Mouse (Mus musculus): Measurements from ENCODE around the gene Ifitm5. TPM values are rescaled to one million over a fixed set of nuclear protein-coding genes. Genes with fewer than 3 reads are reported as not detected.

Gene Ifitm5
- polyA plus RNA-seq, 1 experiment from 2014 or later: 1.6 TPM

- Histone ChIP-seq H3K36me3 (ENCODE audit: insufficient read depth, low read length) (no peaks in the 10 kb centered on the region), H3K4me1 (ENCODE audit: insufficient read depth, low read depth, low read length) (peaks cover 5% of the 10 kb centered on the region; the same call in 1 of the 2 replicates), H3K27ac (ENCODE audit: low read length) (0 out of 2 replicates have a peak within 1 kb of the TSS, but pooled peaks have one; percentile 22), H3K27me3 (replicated peaks; ENCODE audit: insufficient read depth, low read length) (no peaks in the 10 kb centered on the region), H3K9ac (replicated peaks; ENCODE audit: low read depth) (no peak within 1 kb of the TSS), H3K9me3 (ENCODE audit: low read length) (no peaks in the 10 kb centered on the region), H3K4me2 (replicated peaks; ENCODE audit: low read depth, low read length) (peak within 1 kb of the TSS; percentile 43; the same call in 1 of the 2 replicates), H3K4me3 (ENCODE audit: low read depth, low read length) (peak within 1 kb of the TSS; percentile 26)
- ATAC-seq: no peak
- no peak for DNase-seq (ENCODE audit: low spot score)
- TF ChIP-seq CTCF (IDR thresholded peaks at IDR 0.05): no peak
- TF ChIP-seq EP300 (IDR thresholded peaks at IDR 0.05): no peak
- WGBS: 88% methylated on average over 4 of the region's 4 CpGs
Measured at GRCm38 (mm10) chr7:140966921-140967320, 16.8 kb upstream of the Ifitm5 start, which contains the start of gene Ifitm1. TSS of gene Ifitm1 (plus strand) at chr7:140967221.

GRCm38 (mm10) chr7:140962733-140963132 lies 12.6 kb upstream of the Ifitm5 start:
- WGBS: 82% methylated on average over 2 of the region's 2 CpGs

DNA sequence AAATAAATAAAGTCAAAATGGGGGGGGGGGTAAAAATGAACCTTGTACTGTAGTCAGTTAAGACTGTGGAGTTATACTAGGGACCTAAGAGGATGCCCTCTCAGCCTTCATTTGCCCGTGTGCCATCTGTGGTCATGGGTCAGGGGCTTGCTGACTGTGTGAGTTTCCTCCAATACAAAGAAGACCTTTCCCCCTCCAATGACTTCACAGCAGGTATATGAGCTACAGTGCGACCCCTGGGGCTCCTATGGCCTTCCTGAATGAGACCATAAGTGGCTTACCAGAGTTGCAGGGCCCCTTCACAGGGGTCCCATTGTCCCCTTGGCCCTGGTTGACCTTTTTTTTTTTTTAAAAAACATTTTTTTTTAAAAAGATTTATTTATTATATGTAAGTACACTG lies 11.3 kb upstream of the Ifitm5 start:
- Histone ChIP-seq H3K4me3 (ENCODE audit: low read depth, low read length) (no peak overlapping the region), H3K9ac (replicated peaks; ENCODE audit: low read depth) (no peak overlapping the region), H3K4me2 (replicated peaks; ENCODE audit: low read depth, low read length) (no peak overlapping the region), H3K27ac (ENCODE audit: low read length) (no peak overlapping the region), H3K36me3 (ENCODE audit: insufficient read depth, low read length) (no peaks in the 10 kb centered on the region), H3K4me1 (ENCODE audit: insufficient read depth, low read depth, low read length) (no peaks in the 10 kb centered on the region), H3K9me3 (ENCODE audit: low read length) (no peaks in the 10 kb centered on the region), H3K27me3 (replicated peaks; ENCODE audit: insufficient read depth, low read length) (no peaks in the 10 kb centered on the region)
- TF ChIP-seq CTCF (IDR thresholded peaks at IDR 0.05): no peak
- no peak for TF ChIP-seq EP300 (IDR thresholded peaks at IDR 0.05)
- WGBS: 80% methylated on average over 2 of the region's 2 CpGs
- ATAC-seq (no peak), DNase-seq (ENCODE audit: low spot score) (no peak)

More at GRCm38 (mm10) chr7:140962733-140963132, 12.6 kb upstream of the Ifitm5 start:
- Histone ChIP-seq H3K27ac (ENCODE audit: low read length) (no peak overlapping the region), H3K9me3 (ENCODE audit: low read length) (no peaks in the 10 kb centered on the region), H3K4me3 (ENCODE audit: low read depth, low read length) (no peak overlapping the region), H3K4me2 (replicated peaks; ENCODE audit: low read depth, low read length) (no peak overlapping the region), H3K36me3 (ENCODE audit: insufficient read depth, low read length) (no peaks in the 10 kb centered on the region), H3K27me3 (replicated peaks; ENCODE audit: insufficient read depth, low read length) (no peaks in the 10 kb centered on the region), H3K4me1 (ENCODE audit: insufficient read depth, low read depth, low read length) (no peaks in the 10 kb centered on the region), H3K9ac (replicated peaks; ENCODE audit: low read depth) (no peak overlapping the region)
- DNase-seq (ENCODE audit: low spot score): no peak
- ATAC-seq: no peak
- no peak for TF ChIP-seq EP300 (IDR thresholded peaks at IDR 0.05)
- no peak for TF ChIP-seq CTCF (IDR thresholded peaks at IDR 0.05)

- Histone ChIP-seq H3K4me3 (ENCODE audit: low read depth, low read length) (no peak overlapping the region), H3K9ac (replicated peaks; ENCODE audit: low read depth) (no peak overlapping the region), H3K4me2 (replicated peaks; ENCODE audit: low read depth, low read length) (no peak overlapping the region), H3K9me3 (ENCODE audit: low read length) (no peaks in the 10 kb centered on the region), H3K36me3 (ENCODE audit: insufficient read depth, low read length) (no peaks in the 10 kb centered on the region), H3K4me1 (ENCODE audit: insufficient read depth, low read depth, low read length) (no peaks in the 10 kb centered on the region), H3K27me3 (replicated peaks; ENCODE audit: insufficient read depth, low read length) (no peaks in the 10 kb centered on the region), H3K27ac (ENCODE audit: low read length) (no peak overlapping the region)
- DNase-seq (ENCODE audit: low spot score): no peak
- 80% methylated on average over 5 of the region's 5 CpGs for WGBS
- ATAC-seq: no peak
- TF ChIP-seq EP300 (IDR thresholded peaks at IDR 0.05) (no peak), CTCF (IDR thresholded peaks at IDR 0.05) (no peak)
Measured at GRCm38 (mm10) chr7:140960026-140960425, 9.9 kb upstream of the Ifitm5 start.

GRCm38 (mm10) chr7:140959181-140959901 lies 9.2 kb upstream of the Ifitm5 start:
- DNase-seq (ENCODE audit: low spot score) (peak; percentile 76), ATAC-seq (no peak)
- Histone ChIP-seq H3K9me3 (ENCODE audit: low read length) (no peaks in the 10 kb centered on the region), H3K36me3 (ENCODE audit: insufficient read depth, low read length) (no peaks in the 10 kb centered on the region), H3K9ac (replicated peaks; ENCODE audit: low read depth) (no peak overlapping the region), H3K4me3 (ENCODE audit: low read depth, low read length) (no peak overlapping the region), H3K4me1 (ENCODE audit: insufficient read depth, low read depth, low read length) (no peaks in the 10 kb centered on the region), H3K27ac (ENCODE audit: low read length) (peak overlapping the region; percentile 54), H3K27me3 (replicated peaks; ENCODE audit: insufficient read depth, low read length) (no peaks in the 10 kb centered on the region), H3K4me2 (replicated peaks; ENCODE audit: low read depth, low read length) (no peak overlapping the region)
- TF ChIP-seq EP300 (IDR thresholded peaks at IDR 0.05) (no peak), CTCF (IDR thresholded peaks at IDR 0.05) (peak; percentile 67)
- 17% methylated on average over 9 of the region's 9 CpGs for WGBS

DNA sequence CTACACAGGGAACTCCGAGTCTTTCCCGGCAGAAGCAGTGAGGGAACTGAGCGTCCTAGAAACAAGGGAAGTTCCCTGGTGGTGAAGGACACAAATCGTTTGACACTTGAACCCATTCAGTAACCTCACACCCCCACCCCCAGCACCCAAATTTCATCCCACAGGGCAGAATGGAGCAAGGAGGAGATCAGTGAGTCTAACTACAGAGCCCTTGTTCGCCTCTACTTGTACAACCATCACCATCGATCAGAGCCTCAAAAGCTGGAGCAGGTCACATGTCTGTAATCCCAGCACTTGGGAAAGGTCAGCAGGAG lies 6.4 kb upstream of the Ifitm5 start:
- Histone ChIP-seq H3K4me1 (ENCODE audit: insufficient read depth, low read depth, low read length) (peaks cover 3% of the 10 kb centered on the region; the same call in 1 of the 2 replicates), H3K9me3 (ENCODE audit: low read length) (no peaks in the 10 kb centered on the region), H3K27me3 (replicated peaks; ENCODE audit: insufficient read depth, low read length) (no peaks in the 10 kb centered on the region), H3K36me3 (ENCODE audit: insufficient read depth, low read length) (no peaks in the 10 kb centered on the region), H3K4me2 (replicated peaks; ENCODE audit: low read depth, low read length) (no peak overlapping the region; the same call in 1 of the 2 replicates), H3K27ac (ENCODE audit: low read length) (peak overlapping the region; percentile 83), H3K4me3 (ENCODE audit: low read depth, low read length) (no peak overlapping the region), H3K9ac (replicated peaks; ENCODE audit: low read depth) (no peak overlapping the region)
- DNase-seq (ENCODE audit: low spot score): no peak
- TF ChIP-seq CTCF (IDR thresholded peaks at IDR 0.05) (peak; percentile 29; the same call in 1 of the 2 replicates), EP300 (IDR thresholded peaks at IDR 0.05) (peak; percentile 93; the same call in 1 of the 2 replicates)
- 30% methylated on average over 6 of the region's 6 CpGs for WGBS
- no peak for ATAC-seq

All from lung, postnatal 0 days (tissue).